Mouse (Mus musculus) cerebellum, adult 2 months (tissue): ENCODE measurements around the gene Celsr2.
A peak's percentile ranks its signal among the peaks of the same experiment; 100 is the strongest.

Experiments
- CTCF ChIP-seq: fragments of 200-500 bp; IDR thresholded peaks from 2 replicates; pipeline ENCODE4 v1.5.1; 2011; ENCODE audit warnings: low read depth, mild to moderate bottlenecking, control low read depth, low read length, moderate library complexity, borderline replicate concordance; ENCODE audit not compliant: insufficient read depth
- POLR2A ChIP-seq: fragments of 200-500 bp; IDR thresholded peaks from 2 replicates; pipeline ENCODE4 v1.6.1; 2011; ENCODE audit warnings: low read length, control low read depth, borderline replicate concordance; ENCODE audit not compliant: insufficient read depth

DNA sequence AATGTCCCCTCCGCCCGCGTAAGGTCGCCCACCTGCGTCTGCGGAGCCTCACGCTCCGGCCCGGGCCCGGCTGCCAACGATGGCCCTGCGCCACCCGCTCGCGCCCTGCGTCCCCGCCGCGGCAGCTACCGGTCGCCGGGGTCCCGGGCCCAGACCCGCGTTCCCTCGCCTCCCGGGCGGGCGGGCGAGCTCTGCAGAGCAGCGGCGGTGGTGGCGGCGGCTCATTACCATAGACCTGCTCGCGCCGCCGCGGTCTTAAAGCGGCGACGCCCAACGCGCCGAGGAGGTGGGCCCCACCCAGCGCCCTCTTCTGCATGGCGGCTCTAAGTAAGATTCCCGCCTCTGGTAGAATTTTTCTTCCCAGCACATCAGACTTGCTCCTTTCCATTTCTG, 475 bp upstream of the Celsr2 start:
- TF ChIP-seq CTCF (no peak), POLR2A (peak; percentile 42)
